Mouse (Mus musculus) hematopoietic stem cell, adult 5-6 weeks (primary cell): ENCODE data around the gene Slc16a1. TPM values are rescaled to one million over a fixed set of nuclear protein-coding genes. Genes with fewer than 3 reads are reported as not detected.
A peak's percentile ranks its signal among the peaks of the same experiment; 100 is the strongest.

Experiments used
- ATAC-seq, 2 experiments: fragments of 125-278 bp in 1 of 2; replicated peaks in 1 of 2; 2 replicates each; pipeline ENCODE4 v1.8.0; 2016 to 2017; ENCODE audit warnings: inconsistent platforms in 2 of 2, mild to moderate bottlenecking in 2 of 2, moderate number of reproducible peaks in 2 of 2, low read depth in 1 of 2, moderate TSS enrichment in 1 of 2; ENCODE audit not compliant: low FRiP score in 2 of 2, poor library complexity in 2 of 2, severe bottlenecking in 2 of 2, insufficient read depth in 1 of 2, low TSS enrichment in 1 of 2
- total RNA-seq: library from RNA; stranded (forward); fragments of 172-1452, 232-1000 nt; gene quantifications from 2 replicates; pipeline ENCODE4 v1.2.3, GENCODE M21; 2017

The Slc16a1 gene
- total RNA-seq, 1 experiment from 2014 or later, result 58.4 TPM

- ATAC-seq, result peak; percentile 79 to 80
Observed at GRCm38 (mm10) chr3:104706951-104707771, 68.7 kb downstream of the Slc16a1 start.

DNA sequence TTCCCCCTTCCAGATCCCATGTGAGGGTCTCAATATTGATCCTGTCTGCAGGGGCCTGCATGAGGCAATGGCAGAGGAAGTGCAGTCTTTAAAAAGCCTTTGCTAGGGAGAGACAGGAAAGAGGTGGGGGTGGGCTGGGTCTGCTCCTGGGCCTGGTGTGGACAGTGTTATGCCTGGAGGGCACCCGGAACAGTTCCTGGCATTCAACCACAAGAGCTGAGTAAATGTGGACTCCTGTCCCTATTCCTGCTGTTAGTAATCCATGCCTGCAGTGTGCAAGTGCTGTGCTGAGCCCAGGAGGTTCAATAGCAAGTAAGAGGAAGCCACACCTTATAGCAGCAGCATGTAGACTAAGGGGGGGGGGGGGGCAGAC lies 69.3 kb downstream of the Slc16a1 start:
- peak in 1 of 2 experiments; percentile 14; a peak in 1 of 4 replicates for ATAC-seq

Other genes with a start within 250 kb of the Slc16a1 start
- gene Lrig2, start 126.8 kb upstream of the Slc16a1 start, total RNA-seq, result 19.3 and 22.6 TPM in 2 replicates
- gene Ppm1j, start 142.4 kb downstream of the Slc16a1 start, total RNA-seq, result not detected in 2 replicates
- 0.13 TPM in 1 of 2 replicates, not detected in the other for gene Fam19a3, start 143.2 kb downstream of the Slc16a1 start, total RNA-seq
- gene Rhoc, start 149.7 kb downstream of the Slc16a1 start, total RNA-seq, result 0.45 and 1.1 TPM in 2 replicates
- gene Mov10, start 179.9 kb downstream of the Slc16a1 start, total RNA-seq, result 9.6 and 9.9 TPM in 2 replicates
- 21.1 and 59.5 TPM in 2 replicates for gene St7l, start 225.3 kb downstream of the Slc16a1 start, total RNA-seq
- gene Capza1, start 225.8 kb downstream of the Slc16a1 start, total RNA-seq, result 190 and 227 TPM in 2 replicates